Mouse (Mus musculus): Measurements from ENCODE around the gene Sorl1.

The Sorl1 gene

DNA sequence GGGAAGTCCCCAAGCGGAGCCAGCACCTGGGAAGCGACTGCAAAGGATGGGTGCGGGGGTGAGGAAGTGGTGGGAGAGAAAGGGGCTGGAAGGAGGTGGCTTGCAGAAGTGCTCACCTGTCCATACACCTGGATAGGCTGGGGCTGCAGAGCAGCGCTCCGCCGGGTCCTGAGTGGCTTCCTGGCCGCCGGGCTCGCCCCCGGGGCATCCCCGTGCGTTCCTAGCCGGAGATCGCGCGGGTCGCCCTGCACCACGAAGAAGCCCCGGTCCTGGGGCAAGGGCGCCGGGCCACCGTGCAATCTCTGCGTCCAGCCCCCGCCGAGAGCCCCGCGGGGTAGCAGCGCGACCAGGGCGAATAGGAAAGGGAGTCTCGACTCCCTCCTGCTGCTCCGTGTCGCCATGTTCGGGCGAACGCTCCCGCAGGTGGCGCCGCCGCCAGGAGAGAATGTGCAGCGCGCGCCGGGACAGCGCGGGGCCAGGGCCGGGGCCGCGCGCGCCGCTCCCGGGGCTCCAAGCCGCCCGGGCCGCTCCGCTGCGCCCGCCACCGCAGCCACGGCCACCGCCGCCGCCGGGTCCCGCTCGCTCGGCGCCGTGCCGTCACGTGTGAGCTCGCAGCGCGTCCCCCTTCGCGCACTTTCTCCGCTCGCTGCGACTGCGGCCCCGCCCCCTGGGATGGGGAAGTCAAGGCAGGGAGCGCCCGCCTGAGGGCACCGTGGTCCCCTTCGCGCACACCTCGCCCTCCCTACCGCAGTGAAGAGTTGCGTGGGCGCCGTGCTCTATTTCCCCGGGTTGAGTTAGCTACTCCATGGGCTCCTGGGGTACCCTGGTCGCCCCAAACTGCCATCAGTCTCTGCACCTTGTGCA lies at the start of gene Sorl1:
Sorl1 (minus strand) TSS at position 585 of the 864 bp plus-strand sequence.
- DNase-seq (ENCODE audit: low spot score) = no peak

DNA sequence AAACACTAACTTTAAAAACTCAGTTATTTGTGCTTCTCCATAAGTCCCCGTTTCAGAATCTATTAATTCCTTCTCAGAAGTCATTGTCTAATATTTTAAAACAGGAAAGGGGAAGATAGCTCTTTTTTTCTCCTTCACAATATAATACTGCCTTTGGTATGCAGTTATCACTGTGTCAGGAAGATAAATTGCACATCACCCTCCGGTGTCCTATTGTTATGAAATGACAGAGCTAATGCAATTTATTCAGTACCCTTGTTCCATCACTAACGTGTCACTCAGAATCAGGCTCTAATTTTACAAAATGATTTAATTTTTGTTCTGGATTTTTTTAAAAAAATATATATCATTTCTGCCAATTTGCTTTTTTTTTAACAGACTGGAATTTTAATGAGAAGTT lies 49.7 kb upstream of the Sorl1 start:
- no peak for DNase-seq (ENCODE audit: low spot score)

DNA sequence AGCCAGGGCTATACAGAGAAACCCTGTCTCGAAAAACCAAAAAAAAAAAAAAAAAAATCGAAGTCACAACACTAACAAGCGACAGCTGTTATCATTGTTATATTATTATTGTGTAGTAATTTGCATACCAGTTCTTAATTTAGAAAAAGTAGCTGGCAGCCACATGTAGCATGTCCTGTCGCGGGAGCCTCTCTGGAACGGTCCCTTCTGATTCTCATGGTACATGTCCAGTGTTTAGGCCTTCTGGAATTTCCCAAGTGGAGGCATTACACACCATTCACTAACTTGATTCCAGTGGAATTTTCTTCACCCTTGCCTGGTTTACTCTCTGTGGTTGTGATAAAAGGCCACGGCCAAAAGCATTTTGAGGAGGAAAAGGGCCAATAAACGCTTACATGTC lies 45.4 kb upstream of the Sorl1 start:
- no peak for DNase-seq (ENCODE audit: low spot score)

DNA sequence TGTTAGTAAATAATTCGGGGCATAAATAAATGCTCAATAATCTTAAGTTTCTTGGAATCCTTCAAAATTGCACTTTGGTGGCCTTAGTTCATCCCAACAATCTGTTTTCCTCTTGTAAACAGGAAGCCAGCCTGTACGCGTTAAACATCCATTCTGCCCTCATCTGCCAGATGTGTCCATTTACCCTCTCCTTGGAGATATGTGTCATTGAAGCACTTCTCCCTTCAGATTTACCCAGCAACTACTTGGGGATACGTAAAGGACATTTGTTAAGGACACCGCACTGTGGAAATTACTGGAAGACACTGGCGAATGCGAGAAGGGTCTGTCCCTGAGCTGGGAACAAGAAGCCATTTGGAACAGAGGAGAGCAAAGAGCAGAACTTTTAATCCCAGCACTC lies 44.9 kb upstream of the Sorl1 start:
- DNase-seq (ENCODE audit: low spot score) = no peak

DNA sequence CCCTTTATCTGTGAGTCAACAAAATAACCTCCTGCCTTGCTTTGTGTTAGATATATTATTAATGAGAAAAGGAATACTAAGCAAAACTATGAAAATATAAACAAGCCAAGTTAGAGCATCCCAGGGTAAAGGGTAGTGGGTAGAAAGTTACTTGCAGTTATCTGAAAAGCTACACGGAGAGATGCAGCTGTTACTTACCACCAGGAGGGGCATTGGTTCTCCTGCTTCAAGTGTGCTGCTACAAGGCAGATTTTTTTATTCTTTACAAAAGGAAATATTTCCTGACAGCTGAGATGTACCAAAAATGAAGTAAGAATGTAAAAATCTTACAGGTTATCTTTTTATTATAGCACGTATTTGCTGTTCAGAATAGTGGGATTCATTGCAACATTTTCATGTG lies 40.8 kb upstream of the Sorl1 start:
- DNase-seq (ENCODE audit: low spot score) = no peak

DNA sequence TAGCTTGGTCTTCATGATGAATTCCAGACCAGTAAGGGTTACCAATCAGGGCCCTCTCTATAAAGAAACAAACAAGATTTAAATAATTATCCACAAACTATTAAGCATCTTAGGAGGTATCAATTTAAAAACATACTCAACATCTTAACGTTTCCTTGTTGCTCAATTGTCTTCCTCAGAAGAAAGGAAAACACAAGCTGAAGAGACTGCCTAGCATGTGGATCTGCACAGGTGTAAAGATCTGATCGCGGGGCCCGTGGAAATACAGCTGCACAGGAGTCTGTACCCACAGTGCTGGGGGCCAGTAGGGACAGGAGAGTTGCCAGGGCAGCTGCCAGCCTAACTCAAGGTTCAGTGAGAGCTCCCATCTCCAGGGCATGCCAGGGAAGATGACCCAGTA lies 38.9 kb upstream of the Sorl1 start:
- no peak for DNase-seq (ENCODE audit: low spot score)

DNA sequence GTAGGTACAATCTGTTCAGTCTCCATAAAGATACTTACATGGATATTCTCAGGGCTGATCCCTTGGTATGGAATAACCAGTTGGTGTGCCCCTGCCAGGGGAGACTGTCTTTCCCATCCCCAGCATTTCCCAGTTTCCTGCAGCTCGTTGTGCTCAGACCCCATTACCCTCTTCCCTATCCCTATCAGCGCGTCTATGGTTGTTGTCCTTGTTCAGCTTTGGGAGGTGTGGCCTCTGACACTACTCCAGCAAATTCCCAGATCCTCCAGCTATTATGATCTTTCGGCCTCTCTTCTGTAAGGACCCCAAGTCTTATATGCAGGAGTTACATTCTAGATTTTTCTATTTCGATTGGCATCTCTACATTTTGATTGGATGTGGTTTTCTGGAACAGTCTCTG lies 35.3 kb upstream of the Sorl1 start:
- no peak for DNase-seq (ENCODE audit: low spot score)

DNA sequence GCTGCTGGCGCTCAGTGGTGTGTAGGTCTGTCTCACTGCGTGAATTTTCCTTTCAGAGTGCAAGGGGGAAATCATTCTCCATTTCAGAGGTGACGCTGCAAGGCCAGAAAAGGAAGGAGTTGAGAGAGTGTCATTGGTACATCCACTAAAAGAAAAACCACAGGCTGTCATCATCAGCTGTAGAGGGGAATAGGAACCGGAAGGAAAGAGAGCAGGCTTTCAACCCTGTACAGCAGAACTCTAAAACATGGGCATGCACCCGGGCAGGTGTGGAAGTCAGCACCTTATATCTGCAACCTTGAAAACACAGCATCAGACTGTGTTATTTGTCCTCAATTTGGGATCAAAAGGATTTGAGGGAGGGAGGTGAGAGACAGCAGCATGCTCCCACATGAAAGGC lies 34.6 kb upstream of the Sorl1 start:
- no peak for DNase-seq (ENCODE audit: low spot score)

DNA sequence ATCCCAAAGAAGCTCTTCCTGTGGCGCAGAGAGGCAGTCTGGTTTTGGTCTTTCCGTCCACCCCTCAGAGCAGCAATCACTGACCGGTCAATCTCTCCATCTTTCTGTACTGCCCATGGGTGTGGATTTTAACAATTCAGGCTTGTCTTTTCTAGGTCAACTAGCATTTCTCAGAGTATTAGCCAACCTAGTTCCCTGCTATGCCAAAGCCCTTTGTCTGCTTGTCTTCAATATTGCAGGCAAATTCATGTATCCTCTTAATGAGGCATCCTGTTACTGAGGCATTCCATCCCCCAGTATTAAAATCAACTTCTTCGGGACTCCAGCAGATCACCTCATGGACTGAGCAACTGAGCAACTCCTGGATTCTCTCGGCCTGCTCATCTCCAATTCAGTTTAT lies 33.9 kb upstream of the Sorl1 start:
- DNase-seq (ENCODE audit: low spot score) = no peak

DNA sequence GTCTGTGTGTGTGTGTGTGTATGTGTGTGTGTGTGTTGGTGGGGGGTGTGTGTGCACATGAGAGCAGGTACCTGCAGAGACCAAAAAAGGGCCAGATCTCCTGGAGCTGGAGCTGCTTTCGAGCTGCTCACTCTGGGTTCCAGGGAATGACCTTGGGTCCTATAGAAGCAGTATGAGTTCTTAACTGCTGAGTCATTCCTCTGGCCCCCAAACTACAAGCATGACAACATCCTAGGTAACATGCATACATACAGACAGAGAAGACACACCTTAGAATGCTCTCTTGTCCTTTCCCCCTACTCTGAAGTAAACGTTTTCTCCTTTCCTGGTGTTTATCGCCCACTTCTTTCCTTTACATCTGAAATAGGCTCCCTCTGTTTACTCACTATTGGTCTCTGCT lies 32.5 kb upstream of the Sorl1 start:
- no peak for DNase-seq (ENCODE audit: low spot score)

DNA sequence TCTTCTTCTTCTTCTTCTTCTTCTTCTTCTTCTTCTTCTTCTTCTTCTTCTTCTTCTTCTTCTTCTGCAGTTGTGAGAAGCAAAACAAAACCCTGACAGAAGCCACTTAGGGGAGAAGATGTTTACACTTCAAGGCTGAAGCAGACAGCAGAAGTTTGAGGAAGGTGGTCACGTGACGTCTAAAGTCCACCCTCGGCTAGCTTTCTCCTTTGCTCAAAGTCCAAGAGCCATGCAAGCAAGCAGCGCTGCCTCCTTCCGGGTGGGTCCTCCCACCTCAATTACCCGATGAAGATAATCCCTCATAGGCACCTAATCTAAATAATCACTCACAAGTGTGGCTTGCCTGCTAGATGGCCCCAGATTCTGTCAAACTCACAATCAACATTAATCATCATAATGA lies 30.6 kb upstream of the Sorl1 start:
- DNase-seq (ENCODE audit: low spot score) = no peak

DNA sequence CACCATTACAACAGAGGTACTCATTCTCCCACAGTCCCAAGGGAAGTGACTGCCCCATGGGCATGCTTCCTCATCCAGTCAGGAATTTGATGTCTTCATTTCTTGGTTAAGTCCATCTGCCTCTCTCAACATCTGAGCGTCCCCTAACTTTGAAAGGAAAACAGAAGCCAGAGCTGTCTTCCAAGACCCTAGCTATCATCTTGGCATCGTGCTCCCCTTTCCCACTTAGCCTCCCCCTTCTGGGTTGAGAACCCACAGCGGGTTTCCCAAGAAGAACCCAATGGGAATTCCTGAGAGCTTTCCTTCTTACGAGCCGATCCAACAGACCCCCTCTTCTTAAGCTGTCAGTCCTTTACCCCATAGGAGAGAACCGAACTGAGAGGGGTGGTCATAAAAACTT lies 24.7 kb upstream of the Sorl1 start:
- DNase-seq (ENCODE audit: low spot score) = no peak

DNA sequence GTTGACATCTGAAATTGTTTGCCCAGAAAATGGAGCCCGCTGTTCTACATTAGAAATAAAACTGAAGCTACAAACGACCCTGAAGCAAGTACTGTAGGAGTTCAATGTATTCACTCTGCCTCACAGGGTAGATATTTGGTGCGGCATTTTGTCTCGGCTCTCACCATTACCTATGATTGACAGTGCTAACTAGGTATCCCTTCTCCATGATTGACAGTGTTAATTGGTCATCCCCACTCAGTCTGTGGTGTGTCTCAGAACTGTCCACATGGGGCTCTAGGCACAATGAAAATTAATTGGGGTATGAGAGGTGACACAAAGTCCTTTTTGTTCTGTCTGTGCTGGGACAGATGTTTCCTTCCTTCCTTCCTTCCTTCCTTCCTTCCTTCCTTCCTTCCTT lies 23.9 kb upstream of the Sorl1 start:
- no peak for DNase-seq (ENCODE audit: low spot score)

DNA sequence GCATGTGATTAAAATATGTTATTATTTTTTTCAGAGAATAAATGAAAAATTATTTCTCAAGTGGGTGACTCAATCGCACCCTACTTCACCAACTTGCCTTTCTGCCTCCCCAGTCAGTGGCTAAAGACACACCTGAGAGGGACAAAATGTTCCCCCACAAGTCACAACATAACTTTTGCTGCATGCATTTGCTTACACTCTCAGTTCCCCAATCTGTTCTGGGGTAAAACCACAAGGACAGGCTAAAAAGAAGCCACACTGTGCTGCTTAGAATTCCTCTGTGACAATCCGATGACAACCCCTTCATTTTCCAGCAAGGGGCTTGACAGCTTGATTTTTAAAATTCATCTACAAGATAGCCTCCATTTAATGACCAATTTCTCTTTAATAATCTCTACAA lies 22.4 kb upstream of the Sorl1 start:
- DNase-seq (ENCODE audit: low spot score) = no peak

DNA sequence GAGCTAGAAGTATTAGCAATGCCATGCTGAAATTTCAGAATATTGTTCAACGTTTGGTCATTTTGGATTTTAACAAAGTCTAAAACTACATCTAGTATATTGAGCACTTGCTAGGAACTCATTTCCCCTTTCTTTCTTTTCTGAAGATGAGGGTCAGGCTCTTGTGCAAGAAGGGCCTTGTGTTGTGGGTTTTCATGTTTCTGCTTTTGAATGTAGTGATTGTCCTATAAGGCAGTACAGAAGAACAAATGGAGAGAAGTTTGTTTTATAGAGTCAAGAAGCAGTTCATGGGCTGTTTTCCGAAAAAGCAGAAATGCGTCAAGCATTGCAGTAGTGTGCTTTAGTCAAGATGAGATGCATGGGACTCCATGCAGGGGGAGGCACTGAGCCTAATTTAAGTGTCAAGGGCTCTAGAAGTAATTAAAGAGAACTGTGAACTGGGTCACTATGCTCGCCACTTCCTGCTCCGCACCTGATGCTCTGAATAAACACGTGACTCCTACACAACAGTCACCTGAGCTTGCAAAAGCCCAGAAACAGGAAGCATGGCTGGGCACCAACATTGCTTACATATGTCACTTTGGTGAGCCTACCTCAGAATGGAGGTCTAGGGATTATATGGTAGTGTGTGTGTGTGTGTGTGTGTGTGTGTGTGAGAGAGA lies 17.6 kb upstream of the Sorl1 start:
- peak; percentile 35 for DNase-seq (ENCODE audit: low spot score)

DNA sequence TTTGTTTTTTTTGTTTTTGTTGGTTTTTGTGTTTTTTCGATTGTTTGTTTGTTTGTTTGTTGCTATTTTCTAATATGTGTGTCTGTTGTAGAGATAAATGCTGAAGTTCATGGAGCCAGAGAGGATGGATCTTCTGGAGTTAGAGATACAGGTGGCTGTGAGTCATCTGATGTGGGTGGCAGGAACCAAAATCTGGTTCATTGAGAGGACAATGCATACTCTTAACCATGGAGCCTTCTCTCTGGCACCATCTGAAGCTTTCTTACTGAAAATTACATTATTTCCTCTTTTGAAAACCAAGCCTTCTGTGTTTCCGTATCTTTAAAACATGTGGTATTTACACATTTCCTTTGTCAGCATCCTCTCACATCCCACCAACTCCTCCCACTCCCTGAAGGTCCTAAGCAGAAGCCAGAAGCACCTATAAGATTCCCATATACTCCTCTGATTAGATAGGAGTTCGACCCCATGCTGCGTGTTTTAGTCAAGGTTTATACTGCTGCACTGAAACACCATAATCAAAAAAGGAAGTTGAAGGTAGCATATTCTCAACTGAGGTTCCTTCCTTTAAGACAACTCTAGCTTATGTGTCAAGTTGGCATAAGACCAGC lies 14.3 kb upstream of the Sorl1 start:
- no peak for DNase-seq (ENCODE audit: low spot score)

DNA sequence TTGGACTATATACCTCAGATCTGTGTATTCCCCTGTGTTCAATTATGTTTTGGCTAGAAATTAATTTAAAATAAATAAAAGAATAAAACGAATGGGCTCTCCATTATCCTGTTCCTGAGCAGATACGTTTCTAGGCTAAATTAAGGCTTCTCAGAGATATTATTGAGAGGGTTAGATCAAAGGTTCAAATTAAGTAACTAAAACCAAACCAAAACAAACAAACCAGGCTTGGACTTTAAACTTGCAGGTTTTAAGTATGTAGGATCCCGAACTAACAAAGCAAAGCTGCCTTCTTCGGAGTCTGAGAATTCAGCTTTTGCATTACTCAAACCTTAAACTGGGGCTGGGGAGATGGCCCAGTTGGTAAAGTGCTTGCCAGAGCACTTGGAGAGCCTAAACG lies 13.5 kb upstream of the Sorl1 start:
- no peak for DNase-seq (ENCODE audit: low spot score)

DNA sequence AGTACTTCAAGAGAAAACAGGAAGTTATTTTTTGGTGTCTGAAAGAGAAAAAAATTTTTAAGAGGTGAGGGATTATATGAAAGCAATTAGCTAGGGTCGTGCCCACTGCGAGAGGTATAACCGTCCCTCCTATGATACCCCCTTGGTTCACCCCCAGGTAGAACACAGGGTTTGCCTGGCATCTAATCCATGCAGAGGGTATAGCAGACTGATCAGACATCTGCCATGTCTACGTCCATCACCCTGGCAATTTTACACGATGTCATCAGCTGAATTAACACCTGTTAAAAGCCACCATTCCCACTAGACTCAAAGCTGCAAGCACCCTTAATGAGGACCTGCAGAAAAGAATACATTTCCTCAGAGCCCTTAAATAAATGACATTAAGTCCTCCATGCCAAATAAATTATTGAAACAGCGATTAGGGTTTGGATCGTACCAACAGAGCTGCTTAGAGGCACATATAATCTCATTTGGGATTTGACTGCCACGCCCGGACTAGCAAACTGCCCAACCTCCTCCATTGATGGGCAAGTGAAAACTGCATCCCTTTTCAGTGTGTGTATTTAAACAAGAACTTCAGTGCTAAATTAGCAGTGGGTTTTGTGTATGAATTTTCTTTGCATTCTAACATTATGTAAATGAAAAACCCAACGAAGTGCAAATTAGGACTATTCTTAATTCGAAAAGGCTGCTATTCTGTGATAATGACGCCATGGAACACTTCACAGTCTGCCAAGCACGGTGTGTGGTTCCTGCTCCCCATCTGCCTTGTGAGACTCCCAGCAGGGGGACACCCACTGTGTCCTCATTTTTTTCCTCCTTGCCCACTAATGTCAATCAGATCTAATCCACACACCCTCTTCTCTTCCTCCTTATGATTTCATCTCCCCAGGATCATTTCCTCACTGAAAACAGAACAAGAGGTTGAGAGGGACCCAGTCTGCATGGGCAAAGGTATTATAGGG lies 7.0 kb upstream of the Sorl1 start:
- no peak for DNase-seq (ENCODE audit: low spot score)

DNA sequence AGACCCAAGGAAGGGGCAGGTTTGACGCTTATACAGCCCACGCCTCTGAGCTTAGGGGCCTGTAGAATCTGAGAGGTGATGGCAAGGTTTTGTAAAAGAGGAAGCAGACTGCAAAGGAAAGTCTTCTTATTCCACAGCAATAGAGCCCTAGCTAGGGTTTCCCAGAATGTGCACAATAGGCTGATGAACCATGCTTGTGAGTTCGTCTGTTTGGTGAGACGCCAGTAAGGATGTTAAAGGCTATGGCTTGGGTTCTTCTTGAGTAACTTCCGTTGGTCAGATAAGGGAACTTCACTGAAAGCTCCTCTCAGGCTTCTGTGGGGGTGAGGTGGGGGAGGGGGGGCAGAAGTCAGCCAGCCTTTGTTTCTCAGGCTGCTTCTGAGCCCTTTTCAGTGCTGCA lies 3.9 kb upstream of the Sorl1 start:
- no peak for DNase-seq (ENCODE audit: low spot score)

DNA sequence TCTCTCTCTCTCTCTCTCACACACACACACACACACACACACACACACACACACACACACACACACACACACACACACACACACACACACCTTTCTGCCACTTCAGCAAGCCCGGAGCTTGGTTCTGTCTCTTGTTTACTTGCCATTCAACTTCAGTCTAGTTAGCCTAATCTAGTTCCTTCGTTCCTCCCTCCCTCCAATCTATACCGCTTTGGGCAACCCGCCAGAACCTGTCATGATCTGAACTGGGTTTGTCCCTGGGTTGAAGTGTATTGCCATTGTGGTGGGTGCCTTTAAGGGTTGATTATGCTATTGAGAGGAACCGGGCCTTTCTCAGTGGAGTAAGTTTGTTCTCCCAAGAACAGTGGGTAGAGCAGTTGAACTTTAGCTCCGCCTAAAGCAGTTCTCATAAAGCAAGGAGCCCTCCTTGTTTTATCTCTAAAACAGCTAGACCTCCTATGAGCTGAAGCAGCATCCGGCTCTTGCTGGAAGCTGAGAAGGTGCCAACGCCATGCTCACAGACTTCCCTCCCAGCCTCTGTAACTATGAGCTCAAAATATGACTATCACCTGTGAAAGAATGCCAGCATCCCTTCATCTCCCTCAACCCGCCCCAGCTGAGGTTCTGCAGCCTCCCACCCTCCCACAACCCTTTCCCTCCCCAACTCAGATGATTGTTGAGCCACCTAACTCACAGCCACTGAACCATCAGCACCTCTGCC lies 1.3 kb upstream of the Sorl1 start:
- no peak for DNase-seq (ENCODE audit: low spot score)

DNA sequence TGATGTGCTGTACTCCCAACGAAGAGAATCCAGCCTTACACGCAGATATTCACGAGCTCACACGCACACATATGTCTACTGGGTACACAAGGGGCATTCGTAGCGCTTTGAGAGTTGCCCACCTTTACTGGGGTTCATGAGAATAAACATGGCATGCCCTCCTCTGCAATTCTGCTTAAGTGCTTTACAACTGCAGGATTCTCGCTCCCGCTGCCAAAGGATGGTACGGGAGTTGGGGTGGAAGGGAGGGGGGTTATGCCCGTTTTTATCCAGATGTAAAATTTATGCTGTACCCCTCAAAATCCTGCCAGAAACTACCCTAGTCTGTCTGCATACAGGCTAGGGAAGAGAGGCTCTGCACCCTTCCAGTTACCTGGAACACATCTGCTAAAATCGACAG lies 893 bp downstream of the Sorl1 start:
- DNase-seq (ENCODE audit: low spot score) = no peak

DNA sequence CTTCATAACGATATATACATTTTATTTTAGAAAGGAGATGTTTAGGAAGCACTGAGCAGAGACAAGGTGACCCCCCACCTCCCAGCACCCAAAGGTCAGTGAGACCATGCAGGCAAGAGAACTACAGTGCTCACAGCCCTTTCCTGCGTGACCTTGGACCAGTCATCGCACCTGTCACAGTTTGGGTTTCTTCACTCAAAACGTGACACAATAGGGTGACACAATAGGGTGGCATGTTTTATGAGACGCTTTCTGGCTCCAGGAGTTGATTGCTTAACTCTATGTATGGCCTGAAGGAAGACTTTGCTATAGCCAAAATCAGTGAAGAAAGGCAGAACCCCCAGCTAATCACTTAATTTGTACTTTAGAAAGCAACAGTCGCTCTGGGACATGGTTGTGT lies 1.7 kb downstream of the Sorl1 start:
- no peak for DNase-seq (ENCODE audit: low spot score)
